Mouse (Mus musculus): ENCODE results near the gene P2rx4. TPM values are rescaled to one million over a fixed set of nuclear protein-coding genes. Genes with fewer than 3 reads are reported as not detected.
"Not testable (repeated sequence)": the region's sequence is repeated elsewhere in the genome, so short reads cannot be mapped to it uniquely, and the experiment has no call there.

P2rx4 gene
- 10 to 100 TPM; 12.9 to 13.1 TPM for total RNA-seq (2021)

- DNase-seq = peak; percentile 78 to 83
Observed at GRCm38 (mm10) chr5:122707276-122708181, at the start of gene P2rx4. P2rx4 (plus strand) TSS chr5:122707544.

DNA sequence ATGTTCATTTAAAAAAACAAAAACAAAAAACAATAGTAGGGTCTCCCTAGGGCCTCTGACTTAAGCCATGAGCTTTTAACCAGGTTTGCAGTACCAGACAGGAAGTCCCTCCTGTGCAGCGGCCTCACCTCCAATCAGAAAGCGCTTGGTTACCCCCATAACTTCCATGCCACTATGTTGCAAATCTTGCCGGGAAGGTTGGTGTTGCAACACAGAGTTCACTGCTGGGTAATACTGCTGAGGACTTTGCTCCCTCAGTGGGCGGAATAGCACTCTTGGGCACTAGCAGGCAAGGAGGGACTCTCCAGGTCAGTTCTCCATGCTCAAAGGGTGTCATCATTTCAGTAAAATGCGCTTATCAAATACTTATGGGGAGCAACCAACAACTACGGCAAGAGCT is 44.8 kb upstream of the P2rx4 start:
- no peak for DNase-seq

DNA sequence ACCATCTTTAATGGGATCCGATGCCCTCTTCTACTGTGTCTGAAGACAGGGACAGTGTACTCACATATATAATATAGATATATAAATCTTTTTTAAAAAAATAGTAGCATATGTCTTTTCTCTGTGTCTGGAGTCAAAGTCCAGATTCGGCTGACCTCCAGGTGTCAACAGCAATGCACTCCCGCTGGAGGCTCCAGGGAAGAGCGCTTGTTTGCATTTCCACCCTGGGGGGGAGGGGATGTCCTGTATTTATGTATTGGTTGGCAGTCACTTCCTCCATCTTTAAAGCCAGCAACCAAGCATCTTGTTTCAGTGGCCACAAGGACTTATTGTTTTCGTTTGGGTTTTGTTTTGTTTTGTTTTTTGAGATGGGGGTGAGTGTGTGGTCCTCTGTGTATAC is 42.3 kb upstream of the P2rx4 start:
- no peak for DNase-seq

DNA sequence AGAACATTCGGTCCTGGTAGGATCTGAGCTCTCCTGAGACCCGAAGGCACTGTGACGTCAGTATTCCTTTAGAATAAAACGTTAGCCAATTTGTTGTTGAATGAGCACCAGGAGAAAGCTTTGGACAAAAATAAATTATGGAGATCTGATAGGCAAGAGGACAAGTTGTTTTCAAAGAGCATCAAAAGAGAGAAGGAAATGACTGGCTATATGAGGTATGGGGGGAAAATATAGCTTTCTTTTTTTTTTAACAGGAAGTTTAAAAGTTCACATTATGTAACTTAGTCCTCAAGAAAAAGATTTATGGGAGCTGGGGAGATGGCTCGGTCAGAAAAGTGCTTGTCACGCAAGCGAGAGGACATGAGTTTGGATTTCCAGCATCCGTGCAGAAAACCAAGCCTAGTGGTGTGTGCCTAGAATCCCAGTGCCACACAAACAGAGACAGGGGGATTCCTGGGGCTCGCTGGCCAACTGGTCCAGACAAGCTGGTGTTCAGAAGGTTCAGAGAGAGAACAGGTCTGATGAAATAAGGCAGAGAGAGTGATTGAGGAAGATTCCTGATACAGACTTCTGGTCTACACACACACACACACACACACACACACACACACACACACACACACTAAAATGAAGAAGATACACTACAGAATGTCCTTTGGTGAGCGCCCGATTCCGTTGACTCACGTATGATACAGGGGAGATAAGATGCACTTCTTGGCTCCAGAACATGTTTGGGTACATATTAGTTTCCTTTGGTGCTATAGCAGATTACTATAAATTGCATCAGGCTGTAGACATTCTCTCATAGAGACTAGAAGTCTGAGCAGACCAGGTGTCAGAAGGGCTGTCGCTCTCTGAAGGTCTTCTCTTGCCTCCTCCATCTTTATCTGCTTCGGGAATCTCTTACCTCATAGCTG is 38.1 kb upstream of the P2rx4 start:
- DNase-seq = no peak

- DNase-seq = not testable (repeated sequence)
Observed at GRCm38 (mm10) chr5:122671641-122672040, 35.7 kb upstream of the P2rx4 start.

- no peak for DNase-seq
Observed at GRCm38 (mm10) chr5:122672298-122672697, 35.0 kb upstream of the P2rx4 start.

GRCm38 (mm10) chr5:122676002-122676401 is 31.3 kb upstream of the P2rx4 start:
- DNase-seq = no peak

DNA sequence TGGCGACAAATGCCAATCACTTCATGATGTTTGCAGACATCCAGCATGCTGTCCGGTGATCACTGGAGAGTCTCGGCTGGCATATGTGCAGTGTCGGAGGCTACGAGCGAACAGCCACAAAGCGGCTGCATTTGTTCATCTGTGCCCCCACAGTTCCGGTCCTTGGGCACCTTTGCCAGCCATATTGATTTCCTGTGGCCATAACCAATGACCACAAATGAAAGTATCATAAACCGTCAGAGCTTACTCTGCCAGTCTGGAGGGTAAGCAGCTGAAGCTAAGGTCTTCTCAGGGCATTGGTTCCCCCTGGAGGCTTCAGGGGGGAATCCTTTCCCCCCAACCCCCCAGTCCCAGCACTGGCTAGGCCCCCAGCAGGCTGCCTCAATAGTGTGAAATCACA is 29.4 kb upstream of the P2rx4 start:
- no peak for DNase-seq

GRCm38 (mm10) chr5:122679881-122680280 is 27.5 kb upstream of the P2rx4 start:
- peak; percentile 31 to 33 for DNase-seq

- no peak for DNase-seq
Observed at GRCm38 (mm10) chr5:122681276-122681675, 26.1 kb upstream of the P2rx4 start.

- no peak for DNase-seq
Observed at GRCm38 (mm10) chr5:122683926-122684325, 23.4 kb upstream of the P2rx4 start.

DNA sequence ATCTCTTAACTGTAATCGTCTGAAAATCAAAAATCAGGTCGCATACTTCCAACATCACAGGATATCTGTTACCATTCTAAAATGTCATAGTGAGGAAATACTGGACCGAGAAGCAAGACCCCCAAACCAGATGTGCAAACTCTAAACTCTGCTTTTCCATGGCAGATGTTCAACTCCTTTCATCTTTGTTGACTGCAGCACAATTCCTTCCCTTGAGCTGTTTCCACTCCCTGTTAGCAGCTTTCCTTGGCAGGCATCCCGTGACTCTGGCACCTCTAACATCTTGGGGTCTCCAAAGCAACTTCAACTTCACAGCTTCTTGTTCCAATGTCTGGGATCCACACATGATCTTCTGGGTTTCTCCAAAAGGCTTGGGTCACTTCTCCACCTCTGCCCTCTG is 20.0 kb upstream of the P2rx4 start:
- no peak for DNase-seq

DNA sequence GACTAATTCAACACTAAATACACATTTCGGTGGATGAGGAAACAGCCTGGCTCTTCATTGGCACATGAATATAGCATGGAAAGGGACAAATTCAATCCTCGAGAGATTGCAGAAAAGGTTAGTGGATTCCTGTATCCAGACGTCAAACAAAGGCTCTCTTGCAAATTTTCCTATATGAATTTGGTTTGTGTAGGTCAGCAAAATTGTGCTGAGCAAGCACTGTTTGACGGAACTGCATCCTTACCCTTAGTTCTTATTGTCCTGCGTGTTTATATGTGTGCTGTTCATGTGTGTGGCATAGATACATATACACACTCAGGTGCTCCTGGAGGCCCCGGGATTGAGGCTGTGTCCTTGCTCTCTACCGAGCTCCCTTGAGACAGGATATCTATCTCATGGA is 18.2 kb upstream of the P2rx4 start:
- no peak for DNase-seq

- no peak for DNase-seq
Observed at GRCm38 (mm10) chr5:122690486-122690885, 16.9 kb upstream of the P2rx4 start.

DNA sequence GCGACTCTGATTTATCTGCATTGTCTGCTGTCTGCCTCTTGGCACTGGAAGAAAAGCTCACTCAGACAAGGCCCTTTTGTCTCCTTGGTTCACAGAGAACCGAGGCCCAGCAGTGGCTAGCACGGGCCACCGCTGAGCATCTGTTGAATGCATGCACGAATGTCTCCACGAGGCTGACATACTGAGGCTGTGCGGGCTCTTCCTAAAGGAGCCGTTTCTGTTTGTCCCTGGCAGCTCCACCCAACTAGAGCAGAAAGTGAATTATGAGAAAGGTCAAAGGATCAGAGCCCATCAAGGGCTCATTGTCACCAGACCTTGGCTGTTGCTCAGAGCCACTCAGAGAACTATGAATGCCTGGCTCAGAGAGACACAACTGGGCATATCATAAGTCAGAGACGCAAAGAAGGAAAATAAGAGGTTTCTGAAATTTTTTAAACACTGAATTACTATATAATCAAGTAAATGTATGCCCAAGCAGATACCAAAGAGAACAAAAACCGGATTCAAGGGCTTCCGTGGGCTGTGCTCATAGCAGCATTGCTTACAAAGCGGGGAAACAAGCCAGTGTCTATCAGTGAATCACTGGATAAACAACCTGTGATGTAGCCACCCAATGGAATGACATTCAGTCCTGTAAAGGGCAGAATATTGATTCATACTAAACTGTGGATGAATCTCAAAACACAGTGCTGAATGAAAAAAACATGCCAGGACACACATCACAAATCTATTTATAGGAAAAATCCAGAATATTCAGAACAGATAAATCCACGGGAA is 13.7 kb upstream of the P2rx4 start:
- peak; percentile 21 to 49 for DNase-seq

- DNase-seq = no peak
Observed at GRCm38 (mm10) chr5:122695516-122695915, 11.8 kb upstream of the P2rx4 start.

DNA sequence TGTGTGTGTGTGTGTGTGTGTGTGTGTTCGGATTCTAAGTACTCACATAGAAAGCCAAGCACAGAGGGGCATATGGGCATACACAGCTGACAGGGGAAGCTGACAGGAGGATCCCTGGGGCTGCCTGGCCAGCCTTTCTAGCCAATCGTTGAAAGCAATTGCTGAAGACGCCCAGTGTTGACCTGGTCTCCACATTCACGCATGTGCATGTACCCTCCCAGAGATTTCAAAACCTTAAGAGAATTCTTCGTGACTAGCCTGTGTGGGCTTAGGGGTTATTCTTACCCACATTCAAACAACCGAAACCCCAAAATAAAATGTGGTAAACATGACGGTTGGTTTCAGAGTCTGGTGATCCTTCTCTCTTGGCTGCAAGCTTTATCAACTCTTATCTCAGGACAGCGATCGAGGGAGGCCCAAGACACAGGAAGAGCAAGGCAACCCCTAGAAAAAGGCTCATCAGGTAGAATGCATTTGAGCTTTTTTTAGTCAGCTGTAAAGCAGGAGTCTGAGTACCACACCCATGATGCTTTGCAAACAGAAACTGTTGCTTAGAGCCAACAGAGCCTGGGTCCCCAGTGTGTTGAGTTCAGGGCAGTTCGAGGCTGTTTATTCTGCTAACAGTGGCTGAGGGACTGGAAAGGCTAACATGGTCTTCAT is 9.2 kb upstream of the P2rx4 start:
- no peak for DNase-seq

DNA sequence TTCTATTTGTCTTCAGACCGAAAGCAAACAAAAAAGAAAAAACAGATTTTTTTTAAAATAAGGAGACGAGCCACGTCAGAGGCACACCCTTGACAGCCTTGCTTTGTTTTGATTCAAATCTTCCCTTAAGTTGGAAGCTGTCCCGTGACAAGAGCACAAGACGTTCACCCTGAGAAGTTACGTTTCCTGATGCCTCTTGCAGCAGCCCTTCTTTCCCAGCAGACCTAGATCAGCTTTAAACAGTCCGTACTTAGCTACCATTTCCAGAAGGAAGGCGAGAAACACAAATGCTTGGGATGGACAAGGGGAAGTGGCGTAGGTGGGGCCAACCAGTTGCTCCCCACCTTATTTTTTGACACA is 8.7 kb upstream of the P2rx4 start:
- no peak for DNase-seq

GRCm38 (mm10) chr5:122700109-122700836 is 7.1 kb upstream of the P2rx4 start:
- no peak for DNase-seq

DNA sequence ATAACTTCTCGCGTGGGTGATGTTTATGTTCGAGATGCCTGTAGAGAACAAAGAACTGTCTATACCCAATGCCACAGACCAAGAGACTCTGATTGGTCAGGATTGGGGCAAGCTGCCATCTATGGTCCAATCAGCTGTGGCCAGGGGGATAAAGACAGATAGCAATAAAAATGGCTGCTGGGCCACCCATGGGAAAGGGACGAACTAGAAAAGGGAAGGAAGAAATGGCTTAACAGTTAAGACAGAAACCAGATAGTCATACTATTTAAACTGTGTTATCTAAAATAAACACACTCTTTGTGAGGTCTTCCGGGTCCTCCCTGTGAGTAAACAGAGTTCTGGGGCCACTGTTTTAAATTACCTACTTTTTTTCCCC is 6.5 kb upstream of the P2rx4 start:
- DNase-seq = no peak

DNA sequence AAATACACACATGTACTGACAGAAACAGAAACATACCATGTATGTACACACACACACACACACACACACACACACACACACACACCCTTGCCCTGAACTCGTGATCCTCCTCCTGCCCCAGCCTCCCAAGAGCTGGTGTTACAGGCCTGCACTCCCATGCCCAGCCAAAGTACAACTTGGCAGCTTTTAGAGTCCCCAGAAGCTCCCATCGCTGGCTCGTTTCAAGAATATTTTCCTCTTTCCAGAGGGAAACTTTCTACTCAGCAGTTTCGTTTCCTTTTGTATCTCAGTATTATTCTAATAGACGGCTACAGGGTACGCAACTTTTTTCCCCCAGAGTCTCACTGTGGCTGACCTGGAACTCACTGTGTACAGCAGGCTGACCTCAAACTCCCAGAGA is 5.2 kb upstream of the P2rx4 start:
- DNase-seq = no peak
